Mouse (Mus musculus): Measurements from ENCODE around the gene Tmub2.

The Tmub2 gene

GRCm38 (mm10) chr11:102331806-102332205 is 47.1 kb downstream of the Tmub2 start:
- no peak for DNase-seq

GRCm38 (mm10) chr11:102333061-102333460 is 48.3 kb downstream of the Tmub2 start:
- no peak for DNase-seq

GRCm38 (mm10) chr11:102334010-102334409 is 49.3 kb downstream of the Tmub2 start:
- no peak for DNase-seq

GRCm38 (mm10) chr11:102334973-102335700 is 50.4 kb downstream of the Tmub2 start:
- DNase-seq: peak; percentile 67

GRCm38 (mm10) chr11:102336191-102336590 is 51.5 kb downstream of the Tmub2 start:
- DNase-seq: no peak

- DNase-seq: no peak
Observed at GRCm38 (mm10) chr11:102337921-102338320, 53.2 kb downstream of the Tmub2 start.

GRCm38 (mm10) chr11:102338561-102338960 is 53.8 kb downstream of the Tmub2 start:
- peak; percentile 94 for DNase-seq
